Mouse (Mus musculus): ENCODE measurements around the gene Il27ra.

DNA sequence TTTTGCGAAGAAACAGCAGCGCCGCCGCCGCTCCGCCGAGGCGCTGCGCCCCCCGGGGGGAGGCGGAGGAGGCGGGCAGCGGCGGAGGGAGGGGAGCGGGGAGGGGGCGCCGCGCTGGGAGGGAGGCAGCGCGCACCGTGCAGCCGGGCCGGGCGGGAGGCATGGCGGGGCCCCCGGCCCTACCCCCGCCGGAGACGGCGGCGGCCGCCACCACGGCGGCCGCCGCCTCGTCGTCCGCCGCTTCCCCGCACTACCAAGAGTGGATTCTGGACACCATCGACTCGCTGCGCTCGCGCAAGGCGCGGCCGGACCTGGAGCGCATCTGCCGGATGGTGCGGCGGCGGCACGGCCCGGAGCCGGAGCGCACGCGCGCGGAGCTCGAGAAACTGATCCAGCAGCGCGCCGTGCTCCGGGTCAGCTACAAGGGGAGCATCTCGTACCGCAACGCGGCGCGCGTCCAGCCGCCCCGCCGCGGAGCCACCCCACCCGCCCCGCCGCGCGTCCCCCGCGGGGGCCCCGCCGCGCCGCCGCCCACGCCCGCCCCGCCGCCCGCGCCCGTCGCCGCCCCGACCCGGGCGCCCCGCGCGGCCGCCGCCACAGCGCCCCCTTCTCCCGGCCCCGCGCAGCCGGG is 44.8 kb downstream of the Il27ra start, which contains the start of gene Samd1:
- TF ChIP-seq POLR2A (IDR thresholded peaks at IDR 0.05; ENCODE audit: control insufficient read depth, low read depth, low read length): no peak
- TF ChIP-seq CTCF (IDR thresholded peaks at IDR 0.05; ENCODE audit: control insufficient read depth, insufficient read depth, insufficient replicate concordance, low read depth, low read length): no peak
